Mouse (Mus musculus) embryonic fibroblast, embryonic 13.5 days (primary cell): ENCODE data around the gene Pex12. TPM values are rescaled to one million over a fixed set of nuclear protein-coding genes. Genes with fewer than 3 reads are reported as not detected.
"Not testable (repeated sequence)": the region's sequence is repeated elsewhere in the genome, so short reads cannot be mapped to it uniquely, and the experiment has no call there.

Experiments
- H3K27ac ChIP-seq: 2 replicates; pipeline ENCODE4 v1.5.1; 2012; ENCODE audit warnings: low read length, control low read depth, inconsistent platforms; ENCODE audit not compliant: insufficient read depth
- H3K4me1 ChIP-seq: 2 replicates; pipeline ENCODE4 v1.6.1; 2011; ENCODE audit warnings: low read length; ENCODE audit not compliant: control insufficient read depth, insufficient read depth
- H3K4me3 ChIP-seq: 2 replicates; pipeline ENCODE4 v1.5.1; 2011; ENCODE audit warnings: mild to moderate bottlenecking, control low read depth, low read length; ENCODE audit not compliant: insufficient read depth
- CTCF ChIP-seq: IDR thresholded peaks from 2 replicates; pipeline ENCODE4 v1.5.1; 2011; ENCODE audit warnings: mild to moderate bottlenecking, control low read depth, low read length, moderate library complexity, borderline replicate concordance; ENCODE audit not compliant: insufficient read depth
- POLR2A ChIP-seq: IDR thresholded peaks from 2 replicates; pipeline ENCODE4 v1.6.1; 2011; ENCODE audit warnings: low read depth, mild to moderate bottlenecking, control low read depth, low read length, moderate library complexity
- polyA plus RNA-seq: library from polyadenylated mRNA; stranded (reverse); fragments of >200 nt; gene quantifications from 2 replicates; pipeline ENCODE4 v1.2.4, GENCODE M21; 2011; ENCODE audit warnings: low read depth; ENCODE audit not compliant: missing spikeins, insufficient read length

Gene Pex12
- 8.9 and 9.0 TPM in 2 replicates for polyA plus RNA-seq

DNA sequence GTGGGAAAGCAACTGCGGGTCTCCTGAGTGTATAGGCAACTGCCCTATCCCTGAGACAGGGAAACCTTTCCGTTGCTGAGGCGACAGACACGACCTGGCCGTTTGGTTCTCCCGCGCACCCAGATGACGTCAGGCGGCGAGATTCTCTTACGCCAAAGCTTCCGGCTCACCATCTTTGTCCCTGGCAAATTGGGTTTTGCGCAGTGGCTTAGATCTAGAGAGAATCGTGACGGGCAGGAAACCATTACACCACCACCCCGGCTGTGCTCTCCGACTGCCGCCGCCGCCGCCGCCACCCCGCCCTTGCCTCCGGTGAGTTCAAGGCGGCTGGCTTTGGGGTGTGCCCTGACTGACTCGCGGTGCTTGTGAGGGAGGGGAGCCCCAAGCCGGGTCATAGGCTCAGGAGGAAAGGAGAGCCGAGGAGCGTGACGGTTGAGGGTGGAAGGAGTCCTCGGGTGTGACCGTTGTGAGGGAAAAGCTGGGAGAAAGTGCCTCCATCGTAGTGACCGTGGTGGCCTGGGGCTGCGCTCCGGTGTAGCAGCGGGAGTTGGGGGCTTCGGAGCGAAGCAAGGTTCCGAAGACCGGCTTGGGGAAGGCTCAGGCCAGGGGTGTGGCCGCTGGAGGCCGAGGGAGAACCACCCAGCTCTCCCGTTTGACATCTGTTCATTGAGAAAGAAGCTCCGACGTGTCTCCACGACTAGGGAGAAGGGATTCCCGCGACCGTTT, at the start of gene Pex12:
Gene Pex12, minus strand, starts transcription at position 61 of the 726 bp plus-strand sequence.
- no peak for TF ChIP-seq CTCF
- TF ChIP-seq POLR2A: peak; percentile 71; the same call in 1 of the 2 replicates
- Histone ChIP-seq H3K27ac (peak within 1 kb of the TSS; percentile 85), H3K4me3 (peak within 1 kb of the TSS; percentile 93), H3K4me1 (no peaks in the 10 kb centered on the region)

DNA sequence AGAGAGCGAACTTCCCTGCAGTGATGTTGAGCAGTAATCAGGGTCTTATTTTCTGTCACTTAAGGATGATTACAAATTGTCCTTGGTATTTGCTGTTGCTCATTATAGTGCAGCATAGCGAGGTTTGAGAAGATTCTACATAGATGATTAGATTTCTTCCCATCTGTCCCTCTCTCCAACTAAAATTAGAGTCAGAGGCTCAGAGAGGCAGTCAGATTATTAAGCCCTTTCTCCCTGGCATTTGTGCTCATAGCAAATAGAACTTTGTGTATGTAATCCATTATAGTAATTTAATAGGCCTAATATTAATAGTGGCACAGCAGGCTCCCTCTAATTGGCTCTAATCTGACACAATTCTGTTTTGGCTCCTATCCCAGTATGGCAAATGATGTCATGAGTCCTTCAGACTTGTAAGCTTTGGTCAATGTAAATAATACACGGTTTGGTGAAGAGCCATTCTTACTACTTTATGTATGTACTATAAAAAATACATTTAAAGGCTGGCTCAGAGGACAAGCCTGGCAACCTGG, 39.4 kb upstream of the Pex12 start:
- Histone ChIP-seq H3K27ac (no peak overlapping the region), H3K4me1 (0 out of 2 replicates have a peak, but pooled peaks cover 3% of the 10 kb centered on the region), H3K4me3 (no peak overlapping the region)
- TF ChIP-seq CTCF (no peak), POLR2A (no peak)

DNA sequence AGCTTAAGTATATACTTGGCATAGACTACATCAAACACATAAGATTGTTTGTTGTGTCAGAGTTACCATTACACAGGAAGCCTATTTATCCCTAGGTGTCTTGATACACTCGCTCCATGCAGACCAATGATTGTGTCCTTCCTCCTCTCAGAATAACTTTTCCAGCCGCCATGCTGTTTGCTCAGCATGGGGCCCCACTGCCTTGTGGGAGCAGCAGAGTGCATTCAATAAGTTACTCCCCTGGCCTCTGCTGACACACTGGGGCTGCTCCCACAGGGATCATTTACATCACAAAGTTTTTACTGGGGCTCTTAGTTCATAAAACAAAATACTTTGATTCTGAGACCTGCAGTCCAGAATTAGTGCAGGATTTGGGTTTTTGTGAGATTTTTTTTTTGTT, 37.3 kb upstream of the Pex12 start:
- H3K27ac ChIP-seq: no peak overlapping the region
- H3K4me3 ChIP-seq: no peak overlapping the region
- TF ChIP-seq CTCF: no peak
- no peak for TF ChIP-seq POLR2A
- 0 out of 2 replicates have a peak, but pooled peaks cover 3% of the 10 kb centered on the region for H3K4me1 ChIP-seq

GRCm38 (mm10) chr11:83335826-83336225, 33.4 kb upstream of the Pex12 start:
- no peak for TF ChIP-seq POLR2A
- TF ChIP-seq CTCF: no peak
- no peaks in the 10 kb centered on the region for H3K4me1 ChIP-seq

DNA sequence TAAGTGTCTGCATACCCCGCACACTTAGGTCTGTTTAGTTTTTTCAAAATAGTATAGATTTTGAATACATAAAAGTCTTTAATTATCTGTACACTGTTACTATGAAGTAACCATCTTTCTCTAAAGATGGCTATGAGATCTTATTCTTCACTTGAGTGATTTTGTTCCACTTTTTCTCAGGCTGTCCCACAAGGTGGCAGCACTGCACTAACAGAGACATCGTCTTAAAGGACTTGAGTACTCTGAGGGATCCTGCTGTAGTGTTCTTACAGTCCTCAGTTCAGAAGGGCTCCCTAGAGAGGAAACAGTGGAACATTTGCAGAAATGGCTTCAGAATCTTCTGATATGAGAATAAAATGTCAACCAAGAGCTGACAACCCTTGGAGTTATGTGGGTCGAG, 25.0 kb upstream of the Pex12 start:
- Histone ChIP-seq H3K4me3 (no peak overlapping the region), H3K4me1 (no peaks in the 10 kb centered on the region), H3K27ac (no peak overlapping the region)
- no peak for TF ChIP-seq CTCF
- no peak for TF ChIP-seq POLR2A

More at GRCm38 (mm10) chr11:83335826-83336225, 33.4 kb upstream of the Pex12 start:
- H3K27ac ChIP-seq: no peak overlapping the region
- H3K4me3 ChIP-seq: no peak overlapping the region

- H3K4me3 ChIP-seq, H3K27ac ChIP-seq: not testable (repeated sequence)
These were observed 24.3 kb upstream of the Pex12 start for GRCm38 (mm10) chr11:83326692-83327091.

GRCm38 (mm10) chr11:83319048-83319447, 16.7 kb upstream of the Pex12 start:
- Histone ChIP-seq H3K4me3 (no peak overlapping the region), H3K4me1 (no peaks in the 10 kb centered on the region), H3K27ac (no peak overlapping the region)
- TF ChIP-seq CTCF (no peak), POLR2A (no peak)

More at GRCm38 (mm10) chr11:83326692-83327091, 24.3 kb upstream of the Pex12 start:
- not testable (repeated sequence) for H3K4me1 ChIP-seq

DNA sequence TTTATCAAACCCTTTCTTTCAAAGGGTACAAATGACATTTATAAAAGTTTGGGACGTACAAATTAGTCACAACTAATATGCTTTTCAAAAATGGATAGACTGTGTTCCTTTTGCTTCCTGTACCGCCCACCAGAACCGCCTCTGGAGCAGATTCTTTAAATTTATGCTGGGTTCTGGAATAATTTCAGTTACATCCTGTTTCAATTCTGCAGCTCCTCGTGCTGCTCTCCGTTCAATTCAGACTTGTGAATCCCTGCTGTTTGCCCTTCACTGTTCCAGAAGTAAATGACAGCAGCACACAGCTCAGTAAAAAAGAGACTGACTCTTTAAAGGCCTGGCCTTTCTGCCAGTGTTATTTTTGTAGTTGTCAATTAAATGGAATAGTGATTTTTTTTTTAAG, 10.1 kb upstream of the Pex12 start:
- no peak for TF ChIP-seq POLR2A
- TF ChIP-seq CTCF: no peak
- Histone ChIP-seq H3K27ac (0 out of 2 replicates have a peak overlapping the region, but pooled peaks have one; percentile 0), H3K4me1 (peaks cover 2% of the 10 kb centered on the region), H3K4me3 (no peak overlapping the region)

GRCm38 (mm10) chr11:83306700-83307253, 4.4 kb upstream of the Pex12 start:
- Histone ChIP-seq H3K4me1 (peaks cover 1% of the 10 kb centered on the region), H3K4me3 (no peak overlapping the region), H3K27ac (no peak overlapping the region)
- TF ChIP-seq CTCF: no peak
- TF ChIP-seq POLR2A: no peak

- Histone ChIP-seq H3K4me1 (no peaks in the 10 kb centered on the region), H3K27ac (no peak overlapping the region), H3K4me3 (peak overlapping the region; percentile 18; the same call in 1 of the 2 replicates)
- TF ChIP-seq CTCF (no peak), POLR2A (no peak)
These were observed 2.1 kb upstream of the Pex12 start for GRCm38 (mm10) chr11:83304485-83304884.
